Mouse (Mus musculus) effector memory CD4-positive, alpha-beta T cell, adult 5 months (primary cell): Measurements from ENCODE around the gene Clec5a. TPM values are rescaled to one million over a fixed set of nuclear protein-coding genes. Genes with fewer than 3 reads are reported as not detected.

ENCODE experiments used
- polyA plus RNA-seq: library from polyadenylated mRNA; unstranded; fragments of 100-300 nt; shearing (Covaris generic); gene quantifications from one replicate; pipeline ENCODE4 v1.2.1, GENCODE M21; 2017

Clec5a gene
- not detected for polyA plus RNA-seq

GRCm38 (mm10) chr6:40585645-40586044 is at the start of gene Clec5a:
Gene Clec5a, minus strand, starts transcription at chr6:40585821.

GRCm38 (mm10) chr6:40628406-40629000 is 42.9 kb upstream of the Clec5a start, which contains the start of gene Mgam:
Gene Mgam, plus strand, starts transcription at chr6:40628831.

GRCm38 (mm10) chr6:40613260-40613852 is 27.7 kb upstream of the Clec5a start, which contains the start of gene Tas2r138:
Gene Tas2r138, minus strand, starts transcription at chr6:40613310.

GRCm38 (mm10) chr6:40569187-40569586 is 16.4 kb downstream of the Clec5a start, which contains the start of gene Olfr460:
Gene Olfr460, plus strand, starts transcription at chr6:40569487.

GRCm38 (mm10) chr6:40554950-40555349 is 30.7 kb downstream of the Clec5a start, which contains the start of gene Olfr461:
Gene Olfr461, minus strand, starts transcription at chr6:40555050.

Other genes with a start within 250 kb of the Clec5a start
- gene E330009J07Rik, start 149.7 kb downstream of the Clec5a start, polyA plus RNA-seq = 24.0 TPM
- 0.15 TPM for gene Wee2, start 146.7 kb downstream of the Clec5a start, polyA plus RNA-seq
- gene Ssbp1, start 114.5 kb downstream of the Clec5a start, polyA plus RNA-seq = 48.6 TPM
- not detected for gene Tas2r137, start 94.6 kb downstream of the Clec5a start, polyA plus RNA-seq
- gene Tas2r108, start 92.3 kb downstream of the Clec5a start, polyA plus RNA-seq = not detected
- gene Prss37, start 66.3 kb downstream of the Clec5a start, polyA plus RNA-seq = not detected
- gene Olfr461, start 30.8 kb downstream of the Clec5a start, polyA plus RNA-seq = not detected
- gene Olfr460, start 16.3 kb downstream of the Clec5a start, polyA plus RNA-seq = 0.15 TPM
- not detected for gene Tas2r138, start 27.5 kb upstream of the Clec5a start, polyA plus RNA-seq
- not detected for gene Mgam, start 43.0 kb upstream of the Clec5a start, polyA plus RNA-seq